Comparison of ENCODE assay signal across 18 mouse cellular contexts in the genomic region with DNA sequence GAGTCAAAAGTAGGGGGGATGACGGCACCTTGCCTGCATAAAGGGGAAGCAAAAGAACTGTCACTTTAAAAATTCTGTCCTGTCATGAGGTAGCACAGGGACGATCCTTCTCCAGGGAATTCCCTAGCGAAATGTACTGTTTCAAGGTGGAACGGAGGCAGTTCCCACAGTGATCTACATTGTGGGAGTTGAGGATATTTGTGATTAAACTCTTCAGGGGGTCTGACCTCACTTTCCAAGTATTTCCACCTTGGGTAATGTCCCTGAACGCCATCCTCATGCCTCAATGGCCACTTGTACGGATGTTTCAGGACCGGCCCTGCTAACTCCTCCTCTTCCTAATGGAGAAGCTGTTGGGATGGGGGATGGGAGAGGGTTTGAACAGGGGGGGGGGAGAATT.
"Had no signal": no experiment of that assay in that cellular context is flagged by ENCODE, and none has a peak within 500 bp of the region (broad histone marks: within the 10 kb centered on the region; RNA-seq: fewer than 3 reads in every experiment).

No protein-coding gene starts in this region.

- H3K27ac ChIP-seq: liver, embryonic 14.5 days; lung, embryonic 15.5 days; macrophage; midbrain, embryonic 12.5 days; neural tube, embryonic 12.5 days; stomach, embryonic 15.5 days; stomach, postnatal 0 days had no signal

- H3K4me3 ChIP-seq: lung, embryonic 15.5 days; megakaryocyte, embryonic 14.5 days; midbrain, embryonic 12.5 days; neural tube, embryonic 12.5 days; stomach, embryonic 15.5 days had no signal

- DNase-seq: lung, adult 2 months; lung, postnatal 14 days; lung, postnatal 36 days; midbrain, embryonic 14.5 days; right cerebral cortex, postnatal 14 days; thymus, adult 2 months; thymus, postnatal 25 days; thymus, postnatal 4 days had no signal

- H3K27me3 ChIP-seq: lung, embryonic 15.5 days; megakaryocyte, embryonic 14.5 days; midbrain, embryonic 12.5 days; neural tube, embryonic 12.5 days; stomach, embryonic 15.5 days had no signal

- H3K4me1 ChIP-seq: megakaryocyte, embryonic 14.5 days had no signal

- H3K9ac ChIP-seq: liver, embryonic 14.5 days; lung, embryonic 15.5 days; midbrain, embryonic 12.5 days; neural tube, embryonic 12.5 days; stomach, embryonic 15.5 days had no signal

- H3K36me3 ChIP-seq: lung, embryonic 15.5 days; midbrain, embryonic 12.5 days; neural tube, embryonic 12.5 days; stomach, embryonic 15.5 days had no signal

- H3K9me3 ChIP-seq: lung, embryonic 15.5 days; midbrain, embryonic 12.5 days; neural tube, embryonic 12.5 days; stomach, embryonic 15.5 days had no signal

- ATAC-seq: lung, postnatal 0 days; midbrain, embryonic 16.5 days had no signal

- H3K4me2 ChIP-seq: lung, embryonic 15.5 days; midbrain, embryonic 12.5 days; neural tube, embryonic 12.5 days; stomach, embryonic 15.5 days had no signal
